Mouse (Mus musculus) kidney, embryonic 15.5 days (tissue): Measurements from ENCODE around the gene Kifc3. TPM values are rescaled to one million over a fixed set of nuclear protein-coding genes. Genes with fewer than 3 reads are reported as not detected.

Experiments used
- ATAC-seq: fragments of 200-750 bp; cut with Nextera tagmentation; replicated peaks from 2 replicates; pipeline ENCODE4 v1.8.0; 2017; ENCODE audit warnings: moderate TSS enrichment; ENCODE audit not compliant: low FRiP score
- H3K27ac ChIP-seq: fragments of 300-500 bp; sonication (generic); 2 replicates; pipeline ENCODE4 v1.5.1; 2015; ENCODE audit warnings: mild to moderate bottlenecking, inconsistent platforms
- H3K27me3 ChIP-seq: fragments of 300-500 bp; sonication (generic); 2 replicates; pipeline ENCODE4 v1.6.1; 2015; ENCODE audit warnings: inconsistent platforms
- H3K36me3 ChIP-seq: fragments of 300-500 bp; sonication (generic); 2 replicates; pipeline ENCODE4 v1.6.1; 2015; ENCODE audit warnings: inconsistent platforms
- H3K4me1 ChIP-seq: fragments of 300-500 bp; sonication (generic); 2 replicates; pipeline ENCODE4 v1.6.1; 2015; ENCODE audit warnings: inconsistent platforms
- H3K4me2 ChIP-seq: fragments of 300-500 bp; sonication (generic); 2 replicates; pipeline ENCODE4 v1.6.1; 2015; ENCODE audit warnings: moderate library complexity, mild to moderate bottlenecking, inconsistent platforms
- H3K4me3 ChIP-seq: fragments of 300-500 bp; sonication (generic); replicated peaks from 2 replicates; pipeline ENCODE4 v1.5.1; 2015; ENCODE audit warnings: mild to moderate bottlenecking, inconsistent platforms
- H3K9ac ChIP-seq: fragments of 300-500 bp; sonication (generic); 2 replicates; pipeline ENCODE4 v1.6.1; 2015; ENCODE audit warnings: mild to moderate bottlenecking, inconsistent platforms
- H3K9me3 ChIP-seq: fragments of 300-500 bp; sonication (generic); replicated peaks from 2 replicates; pipeline ENCODE4 v1.6.1; 2016; ENCODE audit warnings: inconsistent platforms
- WGBS: fragments of 180-500 bp; shearing (Covaris S2); methylation state at CpG from one replicate; pipeline ENCODE4 v1.1.7; 2015; ENCODE audit warnings: mixed read lengths; 5-methylcytosine and 5-hydroxymethylcytosine counted together
- polyA plus RNA-seq: library from polyadenylated mRNA; unstranded; fragments of >200 nt; fragmentation: Nextera tagmentation; extraction: Ambion mirVana; gene quantifications from 2 replicates; pipeline ENCODE4 v1.2.1, GENCODE M21; 2015

Kifc3 gene
- polyA plus RNA-seq, 1 experiment from 2014 or later, result 28.8 TPM

- Histone ChIP-seq H3K27me3 (no peaks in the 10 kb centered on the region), H3K9ac (no peak overlapping the region), H3K27ac (peak overlapping the region; percentile 86; the same call in 1 of the 2 replicates), H3K4me3 (peak overlapping the region; percentile 65), H3K36me3 (no peaks in the 10 kb centered on the region), H3K4me1 (peaks cover 77% of the 10 kb centered on the region), H3K9me3 (no peaks in the 10 kb centered on the region), H3K4me2 (peak overlapping the region; percentile 79)
- WGBS, result 82% methylated on average over 1 of the region's 1 CpGs
- no peak for ATAC-seq
Measured at GRCm38 (mm10) chr8:95141026-95141425, 61.6 kb downstream of the Kifc3 start.

DNA sequence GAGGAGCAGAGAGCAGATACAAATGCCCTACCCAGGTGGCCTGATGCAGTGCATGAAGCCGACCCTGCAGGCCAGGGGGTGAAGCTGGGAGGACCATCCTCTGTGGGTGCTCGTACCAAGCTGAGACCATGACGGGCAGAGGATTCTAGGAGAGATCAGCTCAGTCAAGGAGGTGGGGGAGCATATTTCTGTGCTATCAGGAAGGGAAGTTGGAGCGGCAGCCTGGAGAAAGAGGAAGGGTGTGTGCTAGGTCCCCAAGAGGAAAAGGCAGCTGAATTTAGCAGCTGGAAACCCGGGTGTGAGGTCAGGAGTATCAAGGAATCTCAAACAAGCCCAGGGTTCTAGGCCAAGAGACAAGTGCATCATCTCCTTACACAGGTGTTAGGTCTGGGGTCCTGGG lies 62.1 kb downstream of the Kifc3 start:
- H3K9me3 ChIP-seq, result no peaks in the 10 kb centered on the region
- peaks cover 77% of the 10 kb centered on the region for H3K4me1 ChIP-seq
- peak overlapping the region; percentile 65; the same call in 1 of the 2 replicates for H3K4me3 ChIP-seq
- WGBS, result 57% methylated on average over 5 of the region's 5 CpGs
- ATAC-seq, result no peak
- no peaks in the 10 kb centered on the region for H3K27me3 ChIP-seq
- H3K4me2 ChIP-seq, result peak overlapping the region; percentile 79
- no peak overlapping the region for H3K9ac ChIP-seq
- H3K27ac ChIP-seq, result peak overlapping the region; percentile 45; the same call in 1 of the 2 replicates
- H3K36me3 ChIP-seq, result no peaks in the 10 kb centered on the region

DNA sequence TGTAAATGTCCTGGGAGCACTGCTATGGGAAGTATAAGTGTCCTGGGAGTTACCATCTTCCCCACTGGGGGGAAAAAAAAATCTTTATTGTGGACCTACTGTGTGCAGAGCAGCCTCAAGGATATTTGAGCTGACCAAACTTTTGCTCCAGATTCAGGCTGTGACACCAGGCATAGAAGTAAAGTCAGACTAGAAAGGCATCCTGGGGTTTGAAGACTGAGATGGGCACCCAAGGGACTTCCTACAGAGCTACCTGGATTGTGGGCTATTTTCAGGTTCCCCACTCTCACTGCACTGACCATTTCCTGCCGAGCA lies 63.6 kb downstream of the Kifc3 start:
- H3K36me3 ChIP-seq, result peaks cover 8% of the 10 kb centered on the region
- no peak for ATAC-seq
- peaks cover 66% of the 10 kb centered on the region for H3K4me1 ChIP-seq
- 69% methylated on average over 1 of the region's 1 CpGs for WGBS
- H3K27me3 ChIP-seq, result no peaks in the 10 kb centered on the region
- no peak overlapping the region for H3K4me3 ChIP-seq
- no peak overlapping the region for H3K27ac ChIP-seq
- H3K9me3 ChIP-seq, result no peaks in the 10 kb centered on the region
- H3K9ac ChIP-seq, result no peak overlapping the region
- no peak overlapping the region for H3K4me2 ChIP-seq

- Histone ChIP-seq H3K4me1 (peaks cover 63% of the 10 kb centered on the region), H3K36me3 (peaks cover 13% of the 10 kb centered on the region), H3K4me2 (peak overlapping the region; percentile 64), H3K9ac (no peak overlapping the region), H3K27me3 (no peaks in the 10 kb centered on the region), H3K27ac (peak overlapping the region; percentile 54; the same call in 1 of the 2 replicates), H3K4me3 (peak overlapping the region; percentile 35), H3K9me3 (no peaks in the 10 kb centered on the region)
- WGBS, result 27% methylated on average over 6 of the region's 6 CpGs
- ATAC-seq, result no peak
Measured at GRCm38 (mm10) chr8:95138341-95139050, 64.1 kb downstream of the Kifc3 start.

DNA sequence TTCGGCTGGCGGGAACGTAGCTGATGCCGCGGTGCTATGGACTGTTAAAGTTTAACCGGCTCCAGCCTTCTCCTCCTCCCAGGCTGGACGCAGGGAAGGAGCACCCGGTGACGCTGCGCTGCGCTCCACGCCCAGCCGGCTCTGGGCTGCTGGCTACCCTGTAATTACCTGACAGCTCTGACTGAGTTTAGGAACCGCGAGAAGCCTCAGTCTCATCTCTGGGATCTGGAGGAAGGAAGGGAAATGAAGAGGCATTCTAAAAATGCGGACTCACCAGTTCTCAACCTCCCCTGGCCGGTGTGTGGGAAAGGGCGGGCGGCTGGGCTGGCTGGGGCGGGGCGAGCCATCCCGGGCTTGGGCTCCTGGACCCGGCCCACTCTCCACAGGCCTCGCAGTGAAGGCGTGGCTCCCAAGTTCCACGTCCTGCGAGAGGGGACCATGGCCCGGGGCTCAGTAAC lies 64.9 kb downstream of the Kifc3 start:
- 7% methylated on average over 28 of the region's 28 CpGs for WGBS
- peak overlapping the region; percentile 64 for H3K4me2 ChIP-seq
- H3K9ac ChIP-seq, result peak overlapping the region; percentile 22; the same call in 1 of the 2 replicates
- no peaks in the 10 kb centered on the region for H3K9me3 ChIP-seq
- H3K27me3 ChIP-seq, result no peaks in the 10 kb centered on the region
- peak overlapping the region; percentile 54 for H3K27ac ChIP-seq
- peaks cover 21% of the 10 kb centered on the region for H3K36me3 ChIP-seq
- H3K4me3 ChIP-seq, result peak overlapping the region; percentile 35
- peak; percentile 67 for ATAC-seq
- H3K4me1 ChIP-seq, result peaks cover 55% of the 10 kb centered on the region

DNA sequence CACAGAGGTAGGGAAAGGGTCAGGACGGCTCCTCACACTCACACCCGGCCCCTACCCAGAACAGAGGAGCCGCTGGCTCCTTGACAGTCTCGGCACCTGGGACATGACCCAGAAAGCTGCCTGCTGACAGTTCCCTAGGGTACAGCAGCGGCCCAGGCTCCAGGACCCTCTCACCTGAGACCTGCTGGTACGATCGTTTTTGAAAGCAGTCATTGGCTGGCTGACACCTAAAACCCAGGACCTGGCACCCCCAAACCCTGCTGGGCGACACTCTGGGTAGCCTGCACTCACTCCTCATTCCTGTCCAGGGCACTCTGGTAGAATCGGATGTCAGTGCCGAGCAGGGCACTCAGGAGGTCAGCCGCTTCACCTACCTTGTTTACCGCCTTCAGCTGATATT lies 65.4 kb downstream of the Kifc3 start:
- ATAC-seq, result 0 out of 2 replicates have a peak, but pooled peaks have one; percentile 1
- no peak overlapping the region; the same call in 1 of the 2 replicates for H3K9ac ChIP-seq

GRCm38 (mm10) chr8:95136218-95136617 lies 66.4 kb downstream of the Kifc3 start:
- WGBS, result 88% methylated on average over 3 of the region's 3 CpGs
- H3K4me2 ChIP-seq, result no peak overlapping the region
- no peaks in the 10 kb centered on the region for H3K9me3 ChIP-seq
- H3K36me3 ChIP-seq, result peaks cover 27% of the 10 kb centered on the region
- no peak overlapping the region for H3K9ac ChIP-seq
- no peak overlapping the region for H3K27ac ChIP-seq
- H3K4me3 ChIP-seq, result no peak overlapping the region
- H3K27me3 ChIP-seq, result no peaks in the 10 kb centered on the region
- peaks cover 53% of the 10 kb centered on the region for H3K4me1 ChIP-seq
- no peak for ATAC-seq

More for the DNA sequence above, 65.4 kb downstream of the Kifc3 start:
- peak overlapping the region; percentile 35 for H3K4me3 ChIP-seq
- peaks cover 52% of the 10 kb centered on the region for H3K4me1 ChIP-seq
- WGBS, result 27% methylated on average over 12 of the region's 12 CpGs
- H3K27me3 ChIP-seq, result no peaks in the 10 kb centered on the region
- no peaks in the 10 kb centered on the region for H3K9me3 ChIP-seq
- peak overlapping the region; percentile 64 for H3K4me2 ChIP-seq
- peaks cover 26% of the 10 kb centered on the region for H3K36me3 ChIP-seq
- H3K27ac ChIP-seq, result peak overlapping the region; percentile 54

DNA sequence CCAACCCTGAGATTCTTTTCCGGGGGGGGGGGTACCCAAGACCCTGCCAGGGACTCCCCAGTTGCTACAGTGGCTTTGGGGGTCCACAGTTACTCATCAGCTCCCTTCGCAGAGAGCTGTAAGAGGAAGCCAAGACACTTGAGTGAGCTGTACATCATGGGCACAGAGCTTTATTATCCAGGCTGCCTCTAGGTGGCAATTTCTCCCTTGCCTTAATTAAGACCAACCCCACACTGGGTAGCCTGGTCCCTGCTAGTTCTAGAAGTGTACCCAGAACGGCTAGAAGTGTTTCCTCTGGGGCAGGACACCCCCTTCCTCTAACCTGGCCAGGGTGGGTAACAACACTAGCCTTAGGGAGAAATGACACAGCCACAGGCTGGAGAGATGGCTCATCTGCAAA lies 67.4 kb downstream of the Kifc3 start:
- peaks cover 47% of the 10 kb centered on the region for H3K4me1 ChIP-seq
- H3K27ac ChIP-seq, result no peak overlapping the region
- peaks cover 27% of the 10 kb centered on the region for H3K36me3 ChIP-seq
- no peak overlapping the region for H3K4me2 ChIP-seq
- no peaks in the 10 kb centered on the region for H3K9me3 ChIP-seq
- H3K27me3 ChIP-seq, result no peaks in the 10 kb centered on the region
- H3K9ac ChIP-seq, result no peak overlapping the region
- no peak overlapping the region for H3K4me3 ChIP-seq
- 48% methylated on average over 3 of the region's 3 CpGs for WGBS
- no peak for ATAC-seq

DNA sequence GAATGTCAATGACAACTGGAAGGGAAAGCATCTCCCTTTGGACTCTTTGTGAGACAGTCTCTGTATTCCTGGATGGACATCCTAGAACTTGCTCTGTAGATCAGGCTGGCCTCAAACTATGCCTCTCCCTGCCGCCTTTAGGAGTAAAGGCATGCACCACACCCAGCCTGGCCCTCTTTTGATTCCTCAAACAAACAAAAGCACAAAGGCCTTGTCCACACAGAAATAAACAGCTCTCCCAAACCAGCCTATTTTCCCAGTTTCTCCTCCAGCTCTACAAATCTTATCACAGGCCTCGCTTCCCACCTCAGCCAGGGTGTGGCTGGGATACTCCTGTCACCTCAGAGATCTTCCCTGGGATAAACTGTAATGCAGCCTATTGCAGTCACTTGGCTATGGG lies 68.4 kb downstream of the Kifc3 start:
- Histone ChIP-seq H3K4me1 (peaks cover 38% of the 10 kb centered on the region), H3K4me2 (no peak overlapping the region), H3K9ac (no peak overlapping the region), H3K9me3 (no peaks in the 10 kb centered on the region), H3K27me3 (no peaks in the 10 kb centered on the region), H3K27ac (no peak overlapping the region), H3K4me3 (no peak overlapping the region), H3K36me3 (peaks cover 31% of the 10 kb centered on the region)
- ATAC-seq, result no peak
- WGBS, result 88% methylated on average over 2 of the region's 2 CpGs

GRCm38 (mm10) chr8:95131983-95132382 lies 70.6 kb downstream of the Kifc3 start:
- Histone ChIP-seq H3K9me3 (no peaks in the 10 kb centered on the region), H3K27me3 (no peaks in the 10 kb centered on the region), H3K27ac (no peak overlapping the region), H3K9ac (no peak overlapping the region), H3K4me1 (peaks cover 28% of the 10 kb centered on the region), H3K36me3 (peaks cover 41% of the 10 kb centered on the region), H3K4me3 (no peak overlapping the region), H3K4me2 (no peak overlapping the region)
- no peak for ATAC-seq
- 75% methylated on average over 5 of the region's 5 CpGs for WGBS

- H3K27ac ChIP-seq, result no peak overlapping the region
- H3K4me2 ChIP-seq, result no peak overlapping the region
- no peaks in the 10 kb centered on the region for H3K9me3 ChIP-seq
- H3K4me1 ChIP-seq, result peaks cover 24% of the 10 kb centered on the region
- no peak overlapping the region for H3K9ac ChIP-seq
- H3K4me3 ChIP-seq, result no peak overlapping the region
- 47% methylated on average over 15 of the region's 15 CpGs for WGBS
- peaks cover 49% of the 10 kb centered on the region for H3K36me3 ChIP-seq
- no peak for ATAC-seq
- no peaks in the 10 kb centered on the region for H3K27me3 ChIP-seq
Measured at GRCm38 (mm10) chr8:95130966-95131537, 71.6 kb downstream of the Kifc3 start.

GRCm38 (mm10) chr8:95128750-95129260 lies 73.8 kb downstream of the Kifc3 start:
- no peak overlapping the region for H3K4me3 ChIP-seq
- no peak for ATAC-seq
- H3K4me1 ChIP-seq, result peaks cover 24% of the 10 kb centered on the region
- WGBS, result 85% methylated on average over 11 of the region's 11 CpGs
- H3K4me2 ChIP-seq, result no peak overlapping the region
- H3K9ac ChIP-seq, result no peak overlapping the region
- peaks cover 56% of the 10 kb centered on the region for H3K36me3 ChIP-seq
- H3K27ac ChIP-seq, result no peak overlapping the region
- no peaks in the 10 kb centered on the region for H3K27me3 ChIP-seq
- no peaks in the 10 kb centered on the region for H3K9me3 ChIP-seq
